Mouse (Mus musculus) kidney, adult 10 weeks (tissue): ENCODE data around the gene Efemp2. TPM values are rescaled to one million over a fixed set of nuclear protein-coding genes. Genes with fewer than 3 reads are reported as not detected.

Experiments used
- polyA plus RNA-seq: library from polyadenylated mRNA; stranded (reverse); fragments of 350-450 nt; fragmentation: Illumina TruSeq; extraction: RNeasy Lipid Tissue Mini Kit (QIAGEN cat#74804); gene quantifications from one replicate; pipeline ENCODE4 v1.2.3, GENCODE M21; 2014; ENCODE audit warnings: low read depth, low replicate concordance

Efemp2 gene
- polyA plus RNA-seq, result not detected

DNA sequence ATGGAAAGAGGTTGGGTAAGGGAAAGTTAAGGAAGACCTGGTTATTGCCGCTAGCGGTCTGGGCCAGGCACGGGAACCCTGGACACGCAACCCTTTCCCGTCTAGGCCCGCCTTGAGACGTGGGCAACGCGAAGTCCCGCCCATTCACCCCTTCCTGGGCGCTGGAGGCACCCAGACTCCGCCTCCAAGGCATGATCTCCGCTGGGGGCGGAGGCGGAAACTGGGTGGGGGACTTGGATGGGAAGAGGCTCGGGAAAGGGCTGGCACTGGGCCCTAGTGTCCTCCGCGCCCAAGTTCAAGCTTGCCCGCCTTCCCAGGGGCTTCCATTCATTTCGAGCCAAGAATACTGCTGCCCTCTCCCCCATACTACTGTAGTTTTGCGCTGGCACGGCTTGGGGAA, at the start of gene Efemp2:
Gene Efemp2 (plus strand): TSS at position 235 of the 400 bp plus-strand sequence.

GRCm38 (mm10) chr19:5424782-5425741, 48.7 kb upstream of the Efemp2 start, which contains the start of the genes Drap1 and AI837181:
TSS of gene Drap1 (minus strand) at chr19:5424979.
TSS of gene AI837181 (plus strand) at chr19:5425144.

DNA sequence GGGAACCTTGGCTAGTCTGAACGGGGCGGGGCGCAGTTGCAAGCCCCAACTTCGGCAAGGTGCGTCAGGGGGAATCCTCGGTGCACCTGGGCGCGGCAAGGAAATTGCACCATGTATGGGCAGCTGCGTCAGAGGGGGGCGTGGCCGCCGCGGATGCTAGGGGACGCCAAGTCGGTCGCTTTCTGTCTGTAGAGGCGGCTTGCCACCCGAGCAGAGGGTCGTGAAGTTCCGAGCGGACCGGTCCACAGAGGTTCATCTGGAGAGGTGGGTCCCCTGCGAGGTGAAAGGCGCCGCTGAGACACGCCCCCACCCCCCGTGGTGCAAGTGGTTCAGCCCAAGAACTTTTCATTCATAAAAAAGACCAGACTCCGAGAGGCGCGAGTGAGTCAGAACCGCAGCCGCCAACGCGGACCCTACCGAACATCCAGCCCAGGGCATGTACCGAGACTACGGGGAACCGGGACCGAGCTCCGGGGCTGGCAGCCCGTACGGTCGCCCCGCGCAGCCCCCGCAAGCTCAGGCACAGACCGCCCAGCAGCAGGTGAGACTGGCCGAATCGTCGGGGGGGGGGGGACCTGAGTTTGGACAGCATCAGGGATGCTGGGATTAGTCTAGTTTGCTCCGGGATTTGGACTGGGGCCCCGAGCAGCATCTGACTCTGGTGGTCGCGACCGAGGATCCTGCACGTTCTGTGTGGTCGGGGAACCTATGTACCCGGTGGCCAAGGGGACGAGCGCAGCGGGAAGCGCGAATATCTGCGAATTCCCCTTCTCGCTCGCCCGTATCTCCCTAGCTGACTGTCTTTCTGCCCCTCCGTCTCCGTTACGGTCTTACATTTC, 26.0 kb upstream of the Efemp2 start, which contains the start of gene Fosl1:
Gene Fosl1 (plus strand): TSS at position 33 of the 839 bp plus-strand sequence.

DNA sequence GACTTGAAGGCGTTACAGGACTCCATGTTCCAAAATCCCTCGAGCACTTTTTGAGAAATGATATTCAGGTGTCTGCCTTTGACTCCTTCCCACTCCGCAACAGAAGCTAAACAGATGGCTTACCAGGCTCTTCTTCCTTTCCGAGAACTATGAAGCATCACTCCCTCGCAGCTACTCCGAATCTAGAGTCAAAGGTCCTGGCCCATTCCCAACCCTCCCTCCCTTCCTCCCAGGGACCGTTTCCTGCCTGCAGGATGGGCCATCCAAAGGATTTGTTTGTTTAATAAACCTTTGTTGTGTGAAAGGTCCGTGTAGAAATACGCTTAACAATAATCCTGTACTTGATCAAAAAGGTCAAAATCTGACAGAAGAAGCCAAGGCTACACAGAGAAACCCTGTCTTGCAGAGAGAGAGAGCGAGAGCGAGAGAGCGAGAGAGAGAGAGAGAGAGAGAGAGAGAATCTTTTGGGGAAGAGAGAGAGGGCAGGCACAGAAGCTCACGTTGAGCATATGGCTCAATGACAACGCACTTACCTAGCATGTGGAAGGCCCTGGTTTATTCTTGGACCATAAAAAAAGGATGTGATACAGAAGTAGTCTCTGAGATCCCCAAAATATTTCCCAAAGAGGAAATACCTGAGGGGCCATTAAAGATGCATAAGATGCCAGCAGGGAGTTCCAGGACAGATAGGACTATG, 15.9 kb upstream of the Efemp2 start, which contains the start of gene Ccdc85b:
Gene Ccdc85b (minus strand): TSS at position 149 of the 697 bp plus-strand sequence.

GRCm38 (mm10) chr19:5460465-5460911, 13.3 kb upstream of the Efemp2 start, which contains the start of gene Fibp:
TSS of gene Fibp (plus strand) at chr19:5460615.

DNA sequence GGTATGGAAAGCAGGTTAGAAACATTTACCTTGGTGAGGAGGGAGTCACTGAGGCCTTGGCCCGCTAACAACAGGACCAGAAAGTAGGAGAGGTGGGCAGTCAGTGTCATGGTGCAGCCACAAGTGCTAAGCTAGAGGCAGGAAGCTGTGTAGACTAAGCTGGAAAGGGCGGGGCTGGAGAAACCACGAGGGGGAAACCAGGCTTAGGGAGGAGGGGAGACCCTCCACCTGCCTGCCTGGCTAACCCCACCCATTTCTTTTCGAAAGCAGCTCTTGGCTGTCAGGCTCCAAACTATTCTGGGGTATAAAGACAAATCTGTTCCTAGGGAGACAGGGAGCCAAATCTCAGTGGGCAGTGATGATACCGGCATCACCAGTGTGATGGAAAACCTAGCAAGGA, 5.4 kb upstream of the Efemp2 start, which contains the start of gene Ctsw:
Gene Ctsw (minus strand): TSS at position 134 of the 400 bp plus-strand sequence.

GRCm38 (mm10) chr19:5487768-5488550, 14.2 kb downstream of the Efemp2 start, which contains the start of gene Mus81:
TSS of gene Mus81 (minus strand) at chr19:5488402.

DNA sequence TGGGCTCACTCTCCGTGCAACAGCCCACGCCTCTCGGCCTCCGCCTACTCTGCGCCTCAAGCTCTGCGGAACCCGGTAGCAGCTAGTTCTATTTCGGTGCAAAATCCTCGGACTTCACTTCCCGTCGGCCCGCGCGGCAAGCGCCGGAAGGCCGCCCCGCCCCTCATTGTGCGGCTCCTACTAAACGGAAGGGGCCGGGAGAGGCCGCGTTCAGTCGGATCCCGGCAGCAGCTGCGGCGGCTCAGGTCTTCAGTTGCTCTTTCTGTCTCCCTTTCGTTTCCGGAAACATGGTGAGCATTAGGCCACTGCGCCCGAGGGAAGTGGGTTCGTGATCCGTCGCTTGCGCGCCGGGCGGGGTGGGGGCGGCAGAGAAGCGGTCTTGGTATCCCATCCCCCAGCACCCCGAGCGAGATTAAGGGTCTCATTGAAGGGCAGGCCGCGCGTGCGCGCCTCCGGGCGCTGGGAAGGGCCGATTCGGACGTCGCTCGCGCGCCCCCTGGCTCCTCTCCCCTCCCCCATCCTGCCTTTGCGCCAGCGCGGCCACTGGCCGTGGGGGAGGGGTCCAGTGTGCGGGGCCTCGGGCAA, 16.7 kb downstream of the Efemp2 start, which contains the start of gene Cfl1:
Gene Cfl1 (plus strand): TSS at position 143 of the 585 bp plus-strand sequence.

DNA sequence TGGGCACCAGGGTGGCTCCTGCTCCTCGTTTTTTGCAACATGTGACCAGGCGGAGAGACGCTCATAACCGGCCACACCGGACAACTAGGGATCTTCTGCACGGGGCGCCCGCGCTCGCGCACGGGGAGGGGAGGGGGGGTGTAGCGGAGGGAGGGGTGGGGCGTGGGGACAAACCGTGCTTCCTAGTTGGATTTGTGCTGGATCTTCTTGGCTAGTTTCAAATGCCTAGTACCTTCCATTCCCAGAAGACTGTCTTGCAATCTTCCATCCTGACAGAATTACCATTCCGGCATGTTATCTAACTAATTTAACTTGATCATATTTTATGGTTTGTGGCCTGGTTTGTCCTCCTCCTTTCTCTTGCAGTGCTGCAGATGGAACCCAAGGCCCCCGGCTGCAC, 29.9 kb downstream of the Efemp2 start, which contains the start of gene 1700020D05Rik:
Gene 1700020D05Rik (minus strand): TSS at position 101 of the 400 bp plus-strand sequence.

DNA sequence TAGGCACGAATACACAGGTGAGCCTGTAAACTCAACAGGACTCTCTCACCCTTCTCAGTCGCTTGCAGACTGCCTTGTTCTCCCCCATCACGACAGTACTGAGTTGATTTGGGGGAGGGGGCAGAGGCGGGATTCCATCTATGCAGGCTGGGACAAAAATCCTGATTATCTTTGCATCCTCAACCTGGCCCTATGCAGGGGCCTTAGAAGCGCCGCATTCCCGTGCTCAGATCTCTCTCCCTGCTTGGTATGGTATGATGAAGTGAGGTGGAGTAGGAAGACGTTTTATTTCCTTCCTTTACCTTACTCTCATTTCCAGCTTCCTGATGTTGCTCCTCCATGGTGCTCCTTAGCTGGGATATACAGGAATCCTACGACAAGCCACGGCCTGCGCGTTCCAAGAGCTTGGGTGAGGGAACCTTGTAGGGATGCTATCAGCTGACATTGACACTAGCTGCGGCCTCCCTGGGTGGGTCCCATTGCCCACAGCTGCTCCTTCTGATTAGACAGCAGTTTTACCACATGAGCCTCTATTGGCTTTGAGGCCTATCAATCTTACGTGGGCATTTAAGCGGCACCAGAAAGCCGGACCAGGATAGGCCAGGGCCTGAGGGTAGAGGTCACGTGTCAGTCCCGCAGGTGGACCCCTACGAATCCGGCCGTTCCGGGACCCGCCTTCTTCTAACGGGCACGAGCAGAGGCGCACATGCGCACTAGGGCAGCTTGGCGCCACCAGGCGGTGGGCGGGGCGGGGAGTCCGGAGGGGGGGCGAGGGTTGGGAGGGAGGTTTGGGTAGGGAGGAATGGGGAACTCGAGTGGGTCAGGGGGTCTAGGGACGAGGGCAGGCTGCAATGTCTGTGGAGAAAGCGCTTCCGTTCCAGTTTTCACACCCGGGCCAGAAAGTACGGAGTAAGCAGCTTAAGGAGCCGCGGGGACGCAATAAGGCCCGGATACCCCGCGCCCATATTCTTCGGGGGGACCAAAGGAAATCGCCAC, 36.6 kb downstream of the Efemp2 start, which contains the start of gene Snx32:
Gene Snx32 (minus strand): TSS at position 508 of the 996 bp plus-strand sequence.

Other genes starting within 250 kb of the Efemp2 start
- 3.7 TPM for gene Pacs1, start 200.8 kb upstream of the Efemp2 start, polyA plus RNA-seq
- 32.5 TPM for gene Sf3b2, start 178.5 kb upstream of the Efemp2 start, polyA plus RNA-seq
- not detected for gene Gal3st3, start 175.6 kb upstream of the Efemp2 start, polyA plus RNA-seq
- gene Catsper1, start 138.2 kb upstream of the Efemp2 start, polyA plus RNA-seq, result not detected
- not detected for gene Cst6, start 124.4 kb upstream of the Efemp2 start, polyA plus RNA-seq
- 13.9 TPM for gene Eif1ad, start 107.2 kb upstream of the Efemp2 start, polyA plus RNA-seq
- 5.5 TPM for gene Banf1, start 106.8 kb upstream of the Efemp2 start, polyA plus RNA-seq
- gene Sart1, start 85.3 kb upstream of the Efemp2 start, polyA plus RNA-seq, result 2.4 TPM
- not detected for gene Tsga10ip, start 71.4 kb upstream of the Efemp2 start, polyA plus RNA-seq
- gene Drap1, start 49.0 kb upstream of the Efemp2 start, polyA plus RNA-seq, result 3.1 TPM
- not detected for gene AI837181, start 48.8 kb upstream of the Efemp2 start, polyA plus RNA-seq
- gene Fosl1, start 26.4 kb upstream of the Efemp2 start, polyA plus RNA-seq, result not detected
- gene Ccdc85b, start 16.1 kb upstream of the Efemp2 start, polyA plus RNA-seq, result 0.81 TPM
- 3.6 TPM for gene Fibp, start 13.3 kb upstream of the Efemp2 start, polyA plus RNA-seq
- gene Ctsw, start 5.4 kb upstream of the Efemp2 start, polyA plus RNA-seq, result not detected
- gene Mus81, start 14.4 kb downstream of the Efemp2 start, polyA plus RNA-seq, result 0.69 TPM
- 142 TPM for gene Cfl1, start 16.5 kb downstream of the Efemp2 start, polyA plus RNA-seq
- gene 1700020D05Rik, start 29.8 kb downstream of the Efemp2 start, polyA plus RNA-seq, result not detected
- 0.36 TPM for gene Snx32, start 36.6 kb downstream of the Efemp2 start, polyA plus RNA-seq
- gene Ovol1, start 86.7 kb downstream of the Efemp2 start, polyA plus RNA-seq, result 2.4 TPM
- not detected for gene Ap5b1, start 94.1 kb downstream of the Efemp2 start, polyA plus RNA-seq
- 2.0 TPM for gene Rnaseh2c, start 127.9 kb downstream of the Efemp2 start, polyA plus RNA-seq
- 18.3 TPM for gene Kat5, start 136.3 kb downstream of the Efemp2 start, polyA plus RNA-seq
- gene Rela, start 163.5 kb downstream of the Efemp2 start, polyA plus RNA-seq, result 0.89 TPM
- gene Sipa1, start 189.8 kb downstream of the Efemp2 start, polyA plus RNA-seq, result 0.20 TPM
- 0.40 TPM for gene Map3k11, start 214.8 kb downstream of the Efemp2 start, polyA plus RNA-seq
- gene Pcnx3, start 215.0 kb downstream of the Efemp2 start, polyA plus RNA-seq, result 0.16 TPM
- not detected for gene Kcnk7, start 230.4 kb downstream of the Efemp2 start, polyA plus RNA-seq